Mouse (Mus musculus): Measurements from ENCODE around the gene Ccnjl.

GRCm38 (mm10) chr11:43621769-43622168, 93.2 kb downstream of the Ccnjl start:
- no peak for TF ChIP-seq POLR2A (IDR thresholded peaks at IDR 0.05; ENCODE audit: extremely low read depth, insufficient read depth, low read length)
- TF ChIP-seq CTCF (IDR thresholded peaks at IDR 0.05; ENCODE audit: low read depth, low read length): no peak
